Mouse (Mus musculus) effector memory CD4-positive, alpha-beta T cell, adult 7 months (primary cell): ENCODE measurements around the gene Cyp24a1. TPM values are rescaled to one million over a fixed set of nuclear protein-coding genes. Genes with fewer than 3 reads are reported as not detected.

Experiments
- polyA plus RNA-seq: library from polyadenylated mRNA; unstranded; fragments of 100-300 nt; shearing (Covaris generic); gene quantifications from one replicate; pipeline ENCODE4 v1.2.1, GENCODE M21; 2017

Cyp24a1 gene
- not detected for polyA plus RNA-seq

GRCm38 (mm10) chr2:170497091-170497566, at the start of gene Cyp24a1:
Gene Cyp24a1 (minus strand): TSS chr2:170497145.

GRCm38 (mm10) chr2:170496154-170496930, 603 bp downstream of the Cyp24a1 start, which contains the start of gene Pfdn4:
Gene Pfdn4 (plus strand): TSS chr2:170496428.

Other genes with a start within 250 kb of the Cyp24a1 start
- gene Bcas1, start 69.3 kb downstream of the Cyp24a1 start, polyA plus RNA-seq: 1.1 TPM
- gene Pfdn4, start 717 bp downstream of the Cyp24a1 start, polyA plus RNA-seq: 29.1 TPM
- gene 4930470P17Rik, start 104.9 kb upstream of the Cyp24a1 start, polyA plus RNA-seq: not detected
- gene Dok5, start 234.7 kb upstream of the Cyp24a1 start, polyA plus RNA-seq: not detected